Mouse (Mus musculus): ENCODE data around the gene Abtb2.

Gene Abtb2

DNA sequence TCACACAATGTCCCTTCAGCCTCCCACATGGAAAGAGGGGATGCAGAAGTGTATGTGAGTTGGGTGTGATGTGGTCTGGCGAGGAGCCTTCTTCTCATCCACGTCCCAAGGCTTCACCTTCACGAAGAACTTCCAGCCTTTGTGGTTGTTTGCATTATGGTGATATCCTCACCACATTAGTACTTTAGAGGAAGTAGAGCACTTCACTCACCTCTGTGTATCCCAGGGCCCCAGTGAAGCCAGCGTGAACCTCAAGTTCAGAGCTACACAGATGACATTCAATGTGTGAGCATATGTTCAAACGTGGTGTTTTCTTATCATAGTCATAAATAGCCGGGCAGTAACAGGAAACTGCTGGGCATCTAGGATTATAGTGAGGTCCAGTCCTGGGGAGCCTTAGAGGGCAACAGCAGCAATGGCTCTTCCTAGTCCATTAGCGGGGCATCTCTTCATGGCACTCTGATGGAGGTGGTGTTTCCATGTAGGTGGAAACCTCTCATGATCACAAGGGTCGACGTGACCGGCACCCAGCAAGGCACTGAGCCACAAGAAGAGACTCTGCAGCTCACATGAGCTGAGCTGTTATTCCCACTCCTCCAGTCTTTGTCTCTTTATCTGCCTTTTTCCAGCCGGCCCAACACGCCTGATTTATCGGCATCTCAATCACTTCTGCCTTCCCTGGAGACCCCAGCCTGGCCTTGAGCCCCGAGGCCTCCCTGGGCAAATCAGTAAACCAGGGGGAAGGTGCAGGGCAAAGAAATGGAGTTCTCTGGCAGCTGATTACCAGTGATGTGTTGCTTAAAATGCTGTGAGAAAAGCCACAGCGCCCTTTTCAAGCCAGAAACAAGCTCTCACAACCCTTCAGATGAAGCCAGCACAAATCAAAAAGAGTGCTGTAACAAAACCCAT, 93.8 kb downstream of the Abtb2 start:
- no peak for DNase-seq (ENCODE audit: extremely low spot score)

DNA sequence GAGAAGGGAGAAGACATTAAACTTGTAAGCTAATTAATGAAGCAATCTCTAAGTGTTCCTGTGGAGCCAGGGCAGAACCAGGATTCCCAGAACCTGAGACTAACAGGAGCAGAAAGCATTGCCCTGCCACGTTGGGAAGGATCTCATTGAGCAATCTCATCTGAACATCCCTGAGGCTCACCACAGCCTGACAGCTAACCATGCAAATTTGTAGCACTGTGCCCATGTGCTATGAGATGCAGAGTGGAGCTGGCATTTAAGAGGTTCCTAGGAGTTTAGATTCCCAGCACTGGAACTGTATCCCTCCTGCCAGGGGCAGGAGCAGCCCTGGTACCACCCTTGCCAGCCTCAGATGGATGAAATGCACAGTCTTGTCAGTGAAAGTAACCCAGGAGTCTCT, 95.6 kb downstream of the Abtb2 start:
- DNase-seq (ENCODE audit: extremely low spot score), result no peak

- DNase-seq (ENCODE audit: extremely low spot score), result no peak
Measured at GRCm38 (mm10) chr2:103662121-103662520, 96.0 kb downstream of the Abtb2 start.

- no peak for DNase-seq (ENCODE audit: extremely low spot score)
Measured at GRCm38 (mm10) chr2:103664341-103664740, 98.2 kb downstream of the Abtb2 start.

DNA sequence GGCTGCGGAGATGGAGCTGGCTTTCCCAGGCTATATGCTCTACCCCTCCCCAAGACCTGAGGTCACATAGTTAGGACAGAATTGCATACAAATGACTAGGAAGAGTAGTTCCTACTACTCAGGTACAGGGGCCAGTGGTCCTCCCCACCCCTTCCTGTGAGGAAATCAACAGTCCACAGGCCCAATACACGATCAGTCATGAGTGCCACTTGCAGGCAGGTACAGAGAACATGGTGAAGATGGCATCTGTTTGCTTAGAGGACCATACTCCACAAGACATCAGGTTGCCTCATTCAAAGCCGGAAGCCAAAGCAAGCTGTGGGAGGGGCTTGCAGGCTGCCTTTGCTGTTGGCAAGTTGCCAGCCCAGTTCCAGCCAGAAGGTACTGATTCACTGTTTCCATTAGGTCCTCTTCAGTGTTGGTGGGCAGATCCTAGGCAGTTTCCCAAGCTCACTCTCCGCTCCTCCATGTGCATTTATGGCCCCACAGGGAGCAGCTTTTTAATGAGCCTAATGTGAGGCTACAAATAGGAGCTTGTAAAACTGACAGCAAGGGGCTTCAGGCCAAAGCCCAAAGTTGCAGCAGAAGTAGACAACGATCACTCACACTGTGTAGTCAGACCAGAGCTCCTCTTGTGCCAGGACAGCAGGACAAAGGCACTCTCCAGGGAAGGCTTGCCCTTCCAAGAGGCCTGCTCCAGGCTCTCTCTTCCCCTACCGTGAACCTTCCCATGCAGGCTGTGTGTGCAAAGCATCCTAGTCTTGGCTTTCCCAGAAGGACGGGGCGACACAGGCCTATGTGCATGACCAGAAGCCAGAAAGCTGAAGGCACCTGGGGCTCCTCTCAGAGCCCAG, 102.1 kb downstream of the Abtb2 start:
- DNase-seq (ENCODE audit: extremely low spot score), result no peak

DNA sequence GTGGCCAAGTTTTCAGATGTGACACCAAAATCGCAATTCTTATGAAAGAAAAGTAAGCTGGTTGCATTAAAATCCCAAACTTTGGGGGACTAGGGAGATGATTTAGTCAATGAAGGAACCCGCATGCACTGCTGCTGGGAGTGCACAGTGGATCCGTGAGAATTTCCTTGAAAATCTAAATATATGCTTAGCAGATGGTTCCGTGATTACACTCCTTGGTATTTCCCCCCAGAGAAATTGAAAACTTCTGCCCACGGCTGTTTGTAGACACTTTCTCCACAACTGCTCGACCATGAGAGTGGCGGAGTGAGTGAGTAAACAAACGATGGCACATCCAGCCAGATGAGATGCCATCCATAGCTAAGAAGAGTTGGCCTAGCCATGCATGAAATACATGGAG, 102.8 kb downstream of the Abtb2 start:
- no peak for DNase-seq (ENCODE audit: extremely low spot score)

DNA sequence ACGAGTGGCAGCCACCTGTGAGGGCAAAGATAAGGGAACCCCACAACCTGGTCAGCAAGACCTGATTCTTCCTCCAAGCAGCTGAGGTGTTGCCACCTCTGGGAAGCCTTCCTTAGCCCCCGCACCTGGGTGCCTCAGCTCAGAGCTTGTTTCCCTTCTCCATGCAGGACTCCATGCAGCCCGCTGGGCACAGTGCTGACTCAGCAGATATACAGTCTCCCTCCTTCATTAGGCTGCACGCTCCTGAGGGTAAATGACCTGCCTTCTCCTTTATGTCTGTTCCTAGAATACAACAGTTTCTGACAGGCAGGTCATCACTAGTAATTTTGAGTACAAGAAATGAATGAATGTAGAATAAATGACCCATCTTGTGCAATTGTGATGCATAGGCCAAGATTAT, 103.5 kb downstream of the Abtb2 start:
- no peak for DNase-seq (ENCODE audit: extremely low spot score)

- DNase-seq (ENCODE audit: extremely low spot score), result no peak
Measured at GRCm38 (mm10) chr2:103670276-103670680, 104.2 kb downstream of the Abtb2 start.

DNA sequence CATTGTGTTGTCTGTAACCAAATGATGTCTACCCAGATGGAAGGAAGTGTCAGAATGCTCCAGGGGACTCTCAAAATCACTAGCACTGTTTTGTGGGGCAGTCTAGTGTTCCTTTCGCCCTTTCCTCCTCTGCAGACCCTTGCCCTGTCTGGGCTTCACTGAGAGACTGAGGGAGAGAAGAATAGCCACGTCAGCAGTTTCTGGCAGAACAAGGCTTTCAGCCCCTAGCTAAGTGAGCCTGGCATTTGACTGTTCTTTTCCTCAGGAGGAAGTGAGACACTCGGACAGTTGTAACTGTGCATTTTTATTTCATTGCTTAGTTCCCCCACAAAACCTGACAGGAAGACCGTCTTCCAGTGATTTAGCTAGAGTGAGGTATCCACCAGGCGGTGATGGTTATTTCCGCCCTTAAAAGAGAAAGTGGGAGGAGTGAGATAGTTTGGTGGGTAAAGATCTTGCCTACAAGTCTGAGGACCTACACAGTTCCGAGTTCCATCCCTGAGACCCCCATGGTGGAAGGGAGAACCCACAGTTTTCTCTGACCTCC, 106.5 kb downstream of the Abtb2 start:
- no peak for DNase-seq (ENCODE audit: extremely low spot score)

DNA sequence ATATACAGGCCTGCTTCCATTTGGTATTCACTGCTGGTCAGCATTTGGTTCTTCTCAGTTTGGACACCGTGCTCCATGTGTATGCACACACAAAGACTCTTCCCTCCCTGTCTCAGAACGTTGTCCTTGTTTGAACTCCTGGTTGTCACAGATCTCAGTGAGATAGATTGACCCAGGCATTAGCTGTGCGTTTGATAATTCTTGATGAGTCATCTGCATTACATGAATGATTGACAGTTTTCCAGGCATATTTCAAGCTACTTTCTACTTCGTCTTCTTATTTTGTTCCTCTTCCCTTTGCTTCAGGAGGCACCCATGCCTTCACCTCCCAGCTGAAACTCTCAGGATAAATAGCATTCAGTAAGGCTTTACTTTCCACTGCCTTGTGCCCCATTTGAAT, 107.5 kb downstream of the Abtb2 start:
- no peak for DNase-seq (ENCODE audit: extremely low spot score)

DNA sequence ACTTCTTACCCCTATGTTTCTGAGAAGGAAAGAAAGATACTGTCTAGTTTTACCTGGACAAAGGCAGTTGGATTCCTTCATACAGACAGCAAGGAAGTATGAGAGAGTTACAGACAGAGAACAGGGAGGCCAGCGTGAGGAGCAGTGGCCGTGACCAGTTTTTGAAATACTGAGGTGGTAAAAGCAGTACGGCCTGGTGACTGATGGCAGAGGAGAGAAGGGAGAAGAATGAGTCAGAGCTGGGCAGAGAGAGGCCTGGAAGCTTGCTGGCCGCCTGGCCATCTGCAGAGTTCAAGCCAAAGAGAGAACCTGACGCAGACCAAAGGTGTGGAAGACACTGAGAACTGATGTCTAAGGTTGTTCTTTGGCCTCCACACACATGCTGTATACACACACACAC, 109.3 kb downstream of the Abtb2 start:
- DNase-seq (ENCODE audit: extremely low spot score), result no peak

DNA sequence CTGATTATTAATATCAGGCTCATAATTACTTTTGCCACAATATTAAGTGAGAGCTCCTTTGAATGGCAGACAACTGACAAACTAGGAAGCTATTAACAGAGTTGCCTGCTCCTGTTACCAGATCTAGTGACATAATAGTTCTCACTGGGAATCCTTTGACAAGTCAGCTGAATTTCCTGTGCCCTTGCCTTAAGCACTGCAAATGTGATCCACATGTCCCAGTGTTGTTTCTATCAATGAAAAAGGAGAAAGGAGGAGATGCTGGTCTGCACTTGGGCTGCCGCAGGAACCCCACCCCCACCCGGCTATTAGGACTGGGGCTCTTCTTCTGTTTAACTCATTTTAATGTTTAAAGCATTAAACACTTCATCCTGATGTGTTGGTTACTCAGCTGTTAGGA, 110.7 kb downstream of the Abtb2 start:
- no peak for DNase-seq (ENCODE audit: extremely low spot score)

DNA sequence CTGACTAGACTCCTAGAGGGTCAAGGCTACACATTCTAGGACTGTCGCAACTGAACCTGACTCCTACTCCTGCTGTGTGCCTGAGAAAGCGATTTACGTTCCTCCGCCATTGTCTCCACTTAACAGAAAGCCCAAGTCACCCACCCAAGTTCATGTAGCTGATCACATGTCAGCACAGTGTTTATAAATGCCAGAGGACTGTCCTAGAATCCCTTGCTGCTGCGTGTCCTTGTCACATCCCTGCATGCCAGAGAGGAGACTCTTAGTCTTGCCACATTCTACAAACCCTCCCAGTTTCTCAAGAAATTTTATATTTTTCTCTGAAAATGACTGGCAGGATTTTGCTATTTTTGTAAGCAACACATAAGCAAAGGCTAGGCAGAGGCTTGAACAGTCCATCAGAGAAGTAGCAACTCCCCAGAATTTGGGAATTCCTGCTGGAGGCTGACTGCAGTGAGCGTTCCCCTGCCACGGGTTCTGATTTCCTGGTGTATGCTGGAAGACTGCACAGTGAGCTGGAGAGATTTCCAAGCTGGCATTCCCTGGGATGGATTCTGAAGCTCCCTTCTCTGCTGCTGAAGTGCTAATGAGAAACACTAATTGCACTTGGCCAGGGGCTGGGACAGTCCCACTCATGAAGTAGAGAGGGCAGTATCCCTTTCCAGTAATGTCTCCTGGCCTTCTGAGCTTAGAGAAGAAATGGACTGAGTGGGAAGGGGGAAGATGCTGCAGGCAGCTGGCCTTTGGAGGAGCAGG, 111.7 kb downstream of the Abtb2 start:
- no peak for DNase-seq (ENCODE audit: extremely low spot score)

GRCm38 (mm10) chr2:103678433-103678832, 112.3 kb downstream of the Abtb2 start:
- no peak for DNase-seq (ENCODE audit: extremely low spot score)

- no peak for DNase-seq (ENCODE audit: extremely low spot score)
Measured at GRCm38 (mm10) chr2:103680364-103681110, 114.4 kb downstream of the Abtb2 start.

- no peak for DNase-seq (ENCODE audit: extremely low spot score)
Measured at GRCm38 (mm10) chr2:103681149-103681548, 115.0 kb downstream of the Abtb2 start.

GRCm38 (mm10) chr2:103682261-103682722, 116.2 kb downstream of the Abtb2 start:
- no peak for DNase-seq (ENCODE audit: extremely low spot score)

GRCm38 (mm10) chr2:103682927-103683442, 116.9 kb downstream of the Abtb2 start:
- no peak for DNase-seq (ENCODE audit: extremely low spot score)

DNA sequence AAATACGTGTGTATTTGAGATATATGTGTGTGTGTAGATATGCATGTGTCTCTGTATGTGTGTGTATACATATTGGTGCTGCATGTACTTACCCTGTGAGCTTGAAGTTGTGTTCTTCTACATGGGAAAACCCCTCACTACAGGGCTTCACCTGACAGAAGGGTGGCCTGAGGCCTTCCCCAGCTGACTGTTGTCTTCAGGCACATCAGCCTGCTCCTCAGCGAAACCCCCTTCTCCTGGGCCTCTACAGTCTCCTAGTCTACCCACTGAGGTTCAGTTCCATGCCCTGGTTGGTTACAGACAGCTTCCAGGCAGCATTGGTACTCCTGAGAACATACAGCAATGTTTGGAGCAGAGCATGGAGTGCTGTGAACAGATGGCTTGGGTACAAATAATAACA, 118.3 kb downstream of the Abtb2 start:
- no peak for DNase-seq (ENCODE audit: extremely low spot score)

DNA sequence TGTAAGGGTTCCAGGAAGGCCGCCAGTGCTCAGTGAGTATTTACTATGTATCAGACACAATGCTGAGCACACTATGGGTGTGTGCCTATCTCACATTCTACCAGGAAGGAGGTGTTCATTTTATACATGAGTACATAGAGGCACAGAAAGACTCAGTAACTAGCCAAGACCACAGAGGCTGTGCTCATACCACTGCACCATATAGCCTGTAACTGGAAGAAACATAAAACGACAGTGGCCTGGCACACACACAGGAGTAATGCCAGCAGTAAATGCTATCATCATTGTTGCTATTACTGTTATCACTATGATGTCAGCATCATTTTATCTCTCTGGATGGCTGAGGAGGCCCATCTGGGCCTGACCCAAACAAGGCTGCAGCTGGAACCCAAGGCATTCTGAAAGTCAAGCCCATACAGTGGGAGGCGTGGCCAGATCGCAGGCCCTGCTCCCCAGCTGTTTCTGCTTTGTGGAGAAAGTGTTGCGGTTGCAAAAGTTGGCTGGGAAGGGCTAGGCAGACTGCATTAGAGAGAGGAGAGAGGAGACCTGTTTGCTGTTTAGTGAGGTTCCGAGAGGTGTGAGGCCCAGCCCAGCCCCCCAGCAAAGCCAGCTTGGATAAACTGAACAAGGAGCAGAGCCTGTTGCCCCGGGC, 118.9 kb downstream of the Abtb2 start:
- no peak for DNase-seq (ENCODE audit: extremely low spot score)
